In the genomic region with DNA sequence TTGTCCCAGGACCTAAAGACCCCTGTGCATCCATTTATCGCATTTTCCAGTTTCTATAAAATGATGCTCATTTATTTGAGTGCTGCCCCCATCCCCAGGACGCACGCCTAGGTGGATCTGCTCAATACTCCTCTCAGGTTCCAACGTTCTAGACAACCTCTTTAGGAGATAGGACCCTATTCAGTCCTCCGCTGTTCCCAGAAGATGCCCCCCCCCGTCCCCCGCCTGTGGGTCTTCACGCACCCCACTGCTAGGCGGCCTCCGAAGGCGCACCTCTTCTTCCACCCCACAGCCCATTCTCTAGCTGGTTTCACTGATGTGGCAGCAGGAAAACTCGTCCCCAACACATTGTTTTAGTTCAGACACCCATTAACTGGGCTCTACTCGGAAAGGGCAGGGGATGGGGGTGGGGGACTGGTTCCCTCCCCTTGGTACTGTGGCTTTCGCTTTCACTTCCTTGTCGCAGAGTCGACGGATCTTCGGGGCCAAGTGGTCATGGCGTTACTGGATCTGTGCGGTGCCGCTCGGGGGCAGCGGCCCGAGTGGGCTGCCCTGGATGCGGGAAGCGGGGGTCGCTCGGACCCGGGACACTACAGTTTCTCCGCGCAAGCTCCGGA, we compare ENCODE assay signal across 8 mouse cellular contexts. TPM values are rescaled to one million over a fixed set of nuclear protein-coding genes. Genes with fewer than 3 reads are reported as not detected.
DNase-seq lines count a peak whose midpoint lies in the region; ATAC-seq lines count a peak whose summit lies in the region.

No protein-coding gene starts in this region.

- peaks cover 49% of the 10 kb centered on the region for H3K79me2 ChIP-seq in macrophage (ENCODE audit: inconsistent target)

- peaks cover 95% of the 10 kb centered on the region for H3K27me3 ChIP-seq in embryonic facial prominence, embryonic 10.5 days (replicated peaks; ENCODE audit: low read depth, poor library complexity, severe bottlenecking)
- H3K27me3 ChIP-seq in heart, embryonic 16.5 days (ENCODE audit: control insufficient read depth, insufficient read depth, low read length), result peaks cover 50% of the 10 kb centered on the region
- H3K27me3 ChIP-seq in splenic B cell, adult 2 months (ENCODE audit: control insufficient read depth, insufficient read depth, low read length, poor library complexity, severe bottlenecking), result no peaks in the 10 kb centered on the region

- H3K4me3 ChIP-seq in embryonic facial prominence, embryonic 10.5 days, result peak overlapping the region; percentile 54
- H3K4me3 ChIP-seq in heart, embryonic 16.5 days (ENCODE audit: low read length), result peak overlapping the region; percentile 69
- H3K4me3 ChIP-seq in macrophage (ENCODE audit: inconsistent target), result peak overlapping the region; percentile 89

- peak overlapping the region; percentile 89 for H3K4me2 ChIP-seq in heart, embryonic 16.5 days (ENCODE audit: low read depth, low read length)

- H3K27ac ChIP-seq in embryonic facial prominence, embryonic 10.5 days (replicated peaks), result no peak overlapping the region
- H3K27ac ChIP-seq in heart, embryonic 16.5 days (ENCODE audit: low read length), result no peak overlapping the region
- peak overlapping the region; percentile 87 for H3K27ac ChIP-seq in macrophage

- H3K36me3 ChIP-seq in embryonic facial prominence, embryonic 10.5 days (replicated peaks), result no peaks in the 10 kb centered on the region
- H3K36me3 ChIP-seq in heart, embryonic 16.5 days (ENCODE audit: control insufficient read depth, insufficient read depth), result no peaks in the 10 kb centered on the region
- H3K36me3 ChIP-seq in macrophage (ENCODE audit: inconsistent target), result peaks cover 41% of the 10 kb centered on the region
- H3K36me3 ChIP-seq in splenic B cell, adult 2 months (ENCODE audit: control insufficient read depth, insufficient read depth, low read length, poor library complexity, severe bottlenecking), result peaks cover 19% of the 10 kb centered on the region

- no peak for ATAC-seq in cerebellum, adult (ENCODE audit: insufficient number of reproducible peaks, low FRiP score, low TSS enrichment)
- ATAC-seq in heart, embryonic 16.5 days (replicated peaks; ENCODE audit: extremely low read depth, insufficient read depth, low FRiP score), result peak; percentile 39; the same call in 1 of the 2 replicates

- WGBS in embryonic facial prominence, embryonic 10.5 days, result 3% methylated on average over 32 of the region's 32 CpGs
- 3% methylated on average over 32 of the region's 32 CpGs for WGBS in heart, embryonic 16.5 days
- under 1% methylated on average over 30 of the region's 32 CpGs for WGBS in macrophage (ENCODE audit: missing documents)

- peak; percentile 30 to 44 for DNase-seq in cerebellum, postnatal 10 days
- peak; percentile 29 for DNase-seq in embryonic facial prominence, embryonic 10.5 days (ENCODE audit: low spot score)
- DNase-seq in kidney, postnatal 10 days, result peak; percentile 70
- DNase-seq in splenic B cell, adult 2 months (ENCODE audit: low read depth, low spot score), result peak; percentile 90
- DNase-seq in ovary, adult 18-20 months (ENCODE audit: low spot score), result no peak

- H3K4me1 ChIP-seq in embryonic facial prominence, embryonic 10.5 days, result peaks cover 15% of the 10 kb centered on the region
- H3K4me1 ChIP-seq in heart, embryonic 16.5 days (ENCODE audit: control insufficient read depth, insufficient read depth, low read length), result peaks cover 10% of the 10 kb centered on the region; the same call in 1 of the 2 replicates

- peak overlapping the region; percentile 75 for H3K9ac ChIP-seq in heart, embryonic 16.5 days (ENCODE audit: low read length)

- no peaks in the 10 kb centered on the region for H3K9me3 ChIP-seq in embryonic facial prominence, embryonic 10.5 days
- no peaks in the 10 kb centered on the region for H3K9me3 ChIP-seq in heart, embryonic 16.5 days (replicated peaks; ENCODE audit: control insufficient read depth, low read length)

RNA-seq across cellular contexts. Expression of a gene that starts 0.5 kb away (rescaled TPM):
- polyA plus RNA-seq in embryonic facial prominence, embryonic 10.5 days (2016; fragmentation: Nextera tagmentation; extraction: Ambion mirVana), result 1.3 and 1.7 TPM in 2 replicates
- 31.8 and 87.6 TPM in 2 replicates for polyA plus RNA-seq in heart, embryonic 16.5 days (2015; fragmentation: Nextera tagmentation; extraction: Ambion mirVana)
- total RNA-seq in macrophage (2018; cell fraction: chromatin; rRNA removed), result 100 to 1,000 TPM in 7 of 26 experiments, 10 to 100 TPM in 16, 1 to 10 TPM in 3; 8.6 to 193 (median 70.0) TPM
- total RNA-seq in macrophage (2018; cell fraction: cytosol; rRNA removed), result 100 to 1,000 TPM; 160 to 774 (median 378) TPM
- total RNA-seq in macrophage (2018; cell fraction: nucleus; rRNA removed), result 100 to 1,000 TPM in 15 of 26 experiments, 10 to 100 TPM in 11; 27.4 to 293 (median 118) TPM
- polyA plus RNA-seq in macrophage (2018), result 147 to 329 TPM (median 288 TPM) in 3 replicates

RNA-seq across cellular contexts. Expression of a gene that starts 5.3 kb away (rescaled TPM):
- polyA plus RNA-seq in embryonic facial prominence, embryonic 10.5 days (2016; fragmentation: Nextera tagmentation; extraction: Ambion mirVana), result 0.56 and 1.1 TPM in 2 replicates
- polyA plus RNA-seq in heart, embryonic 16.5 days (2015; fragmentation: Nextera tagmentation; extraction: Ambion mirVana), result 10.9 and 21.4 TPM in 2 replicates
- total RNA-seq in macrophage (2018; cell fraction: chromatin; rRNA removed), result 100 to 1,000 TPM in 5 of 26 experiments, 10 to 100 TPM in 21; 11.9 to 205 (median 50.9) TPM
- 100 to 1,000 TPM in 11 of 26 experiments, 10 to 100 TPM in 15; 27.8 to 170 (median 64.7) TPM for total RNA-seq in macrophage (2018; cell fraction: cytosol; rRNA removed)
- 100 to 1,000 TPM in 15 of 26 experiments, 10 to 100 TPM in 11; 56.8 to 387 (median 149) TPM for total RNA-seq in macrophage (2018; cell fraction: nucleus; rRNA removed)
- 26.1 to 58.7 TPM (median 37.6 TPM) in 3 replicates for polyA plus RNA-seq in macrophage (2018)

RNA-seq across cellular contexts. Expression of a gene that starts 10.4 kb away (rescaled TPM):
- 0.57 and 0.93 TPM in 2 replicates for polyA plus RNA-seq in embryonic facial prominence, embryonic 10.5 days (2016; fragmentation: Nextera tagmentation; extraction: Ambion mirVana)
- polyA plus RNA-seq in heart, embryonic 16.5 days (2015; fragmentation: Nextera tagmentation; extraction: Ambion mirVana), result 15.0 and 32.2 TPM in 2 replicates
- 100 to 1,000 TPM in 8 of 26 experiments, 10 to 100 TPM in 14, 1 to 10 TPM in 4; 4.6 to 202 (median 57.0) TPM for total RNA-seq in macrophage (2018; cell fraction: chromatin; rRNA removed)
- 100 to 1,000 TPM in 13 of 26 experiments, 10 to 100 TPM in 13; 54.1 to 283 (median 132) TPM for total RNA-seq in macrophage (2018; cell fraction: cytosol; rRNA removed)
- 100 to 1,000 TPM in 14 of 26 experiments, 10 to 100 TPM in 12; 11.4 to 212 (median 114) TPM for total RNA-seq in macrophage (2018; cell fraction: nucleus; rRNA removed)
- 38.9 to 88.0 TPM (median 49.9 TPM) in 3 replicates for polyA plus RNA-seq in macrophage (2018)

RNA-seq across cellular contexts. Expression of a gene that starts 10.7 kb away (rescaled TPM):
- 2.8 and 2.9 TPM in 2 replicates for polyA plus RNA-seq in embryonic facial prominence, embryonic 10.5 days (2016; fragmentation: Nextera tagmentation; extraction: Ambion mirVana)
- polyA plus RNA-seq in heart, embryonic 16.5 days (2015; fragmentation: Nextera tagmentation; extraction: Ambion mirVana), result 5.7 and 11.1 TPM in 2 replicates
- 100 to 1,000 TPM in 16 of 26 experiments, 10 to 100 TPM in 10; 40.1 to 681 (median 309) TPM for total RNA-seq in macrophage (2018; cell fraction: chromatin; rRNA removed)
- 100 to 1,000 TPM in 17 of 26 experiments, 10 to 100 TPM in 9; 52.5 to 419 (median 174) TPM for total RNA-seq in macrophage (2018; cell fraction: cytosol; rRNA removed)
- total RNA-seq in macrophage (2018; cell fraction: nucleus; rRNA removed), result 100 to 1,000 TPM; 107 to 833 (median 459) TPM
- 42.0 to 121 TPM (median 79.2 TPM) in 3 replicates for polyA plus RNA-seq in macrophage (2018)

RNA-seq across cellular contexts. Expression of a gene that starts 40.7 kb away (rescaled TPM):
- polyA plus RNA-seq in embryonic facial prominence, embryonic 10.5 days (2016; fragmentation: Nextera tagmentation; extraction: Ambion mirVana), result not detected in 2 replicates
- polyA plus RNA-seq in heart, embryonic 16.5 days (2015; fragmentation: Nextera tagmentation; extraction: Ambion mirVana), result 0.17 and 0.24 TPM in 2 replicates
- 1 to 10 TPM in 1 of 26 experiments, under 1 TPM in 4, not detected in 21; 0.37 to 1.8 (median 0.66) TPM for total RNA-seq in macrophage (2018; cell fraction: chromatin; rRNA removed)
- 1 to 10 TPM in 1 of 26 experiments, under 1 TPM in 23, not detected in 2; 0.07 to 1.0 (median 0.24) TPM for total RNA-seq in macrophage (2018; cell fraction: cytosol; rRNA removed)
- 1 to 10 TPM in 17 of 26 experiments, under 1 TPM in 7, not detected in 2; 0.55 to 3.7 (median 1.4) TPM for total RNA-seq in macrophage (2018; cell fraction: nucleus; rRNA removed)
- polyA plus RNA-seq in macrophage (2018), result 0.15 to 0.41 TPM (median 0.33 TPM) in 3 replicates

Comparison
In these comparisons a context has a peak if more than half of its experiments do, and no peak if none do; other contexts are left out.
1. RNA of a gene that starts 0.5 kb away (polyA plus RNA-seq): 147 to 329 TPM in macrophage and 31.8 to 87.6 TPM in heart, embryonic 16.5 days; 1.3 to 1.7 TPM in embryonic facial prominence, embryonic 10.5 days; every median in the first group is over 10 times any median in the second.
2. Peak in every context shown above with its lines, with median percentiles within 50 percentile points of each other: H3K4me3 ChIP-seq.